Mouse (Mus musculus) adrenal gland, postnatal 4 days (tissue): ENCODE data around the gene Naa40. TPM values are rescaled to one million over a fixed set of nuclear protein-coding genes. Genes with fewer than 3 reads are reported as not detected.

Experiments
- DNase-seq, 2 experiments: peaks; one replicate each; pipeline ENCODE4 v3.0.0; 2021 to 2022; ENCODE audit warnings: low spot score in 2 of 2, mixed read lengths in 2 of 2
- total RNA-seq, 2 experiments: library from RNA; stranded (reverse); gene quantifications; 2 replicates each; pipeline ENCODE4 v1.2.3; 2021

Naa40 gene
- total RNA-seq, 2 experiments from 2014 or later, result 47.1 to 48.3 TPM

DNA sequence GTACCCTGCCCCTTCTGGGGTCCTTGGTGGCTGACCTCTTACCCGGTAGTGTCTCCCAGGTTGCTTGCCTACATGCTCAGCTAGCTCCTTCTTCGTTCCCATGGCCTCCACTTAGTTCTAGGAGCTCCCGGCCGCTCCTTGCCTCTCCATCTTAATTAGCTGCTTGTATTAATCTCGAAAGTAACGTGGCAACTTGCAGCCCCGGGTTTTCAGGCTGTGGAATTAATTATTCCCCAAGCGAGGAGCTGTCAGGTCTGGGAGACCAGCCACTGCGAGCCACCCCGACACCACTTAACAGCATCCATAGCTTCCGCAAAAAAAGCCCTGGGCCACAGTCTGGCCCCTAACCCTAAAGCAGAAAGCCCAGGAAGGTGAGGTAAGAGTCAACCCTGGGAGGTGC lies 57.6 kb downstream of the Naa40 start:
- DNase-seq, result no peak

DNA sequence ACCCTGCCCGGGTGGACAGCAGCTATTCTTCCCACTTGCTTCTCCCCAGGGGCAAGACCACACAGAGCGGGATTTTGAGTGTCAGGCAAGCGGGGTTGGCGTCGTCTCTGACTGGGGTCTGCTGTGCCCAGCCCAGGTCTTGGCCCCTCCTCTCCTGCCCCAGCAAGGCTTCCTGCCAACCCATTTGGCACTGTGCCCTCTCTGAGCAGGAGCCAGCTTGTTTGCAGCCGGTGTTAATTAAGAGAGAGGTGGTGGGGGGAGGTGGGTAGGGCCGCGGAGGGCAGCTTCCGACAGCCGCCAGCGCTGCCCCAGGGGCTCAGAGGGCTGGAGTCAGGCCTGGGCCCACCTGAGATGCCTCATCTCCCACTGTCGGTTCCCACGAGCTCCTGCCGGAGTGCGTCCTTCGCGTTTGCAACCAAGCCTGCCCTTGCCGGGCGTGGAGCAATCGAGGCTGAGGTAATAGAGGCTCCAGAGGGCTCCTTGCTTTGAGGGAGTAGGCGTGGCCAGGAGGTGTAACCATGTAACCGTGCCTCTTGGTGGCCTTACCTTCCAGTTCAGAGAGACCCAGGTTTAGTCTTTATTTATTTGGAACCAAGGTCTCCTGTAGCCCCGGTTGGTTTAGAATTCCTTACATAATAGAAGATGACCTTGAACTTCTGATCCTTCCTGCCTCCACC lies 58.6 kb downstream of the Naa40 start:
- no peak for DNase-seq

DNA sequence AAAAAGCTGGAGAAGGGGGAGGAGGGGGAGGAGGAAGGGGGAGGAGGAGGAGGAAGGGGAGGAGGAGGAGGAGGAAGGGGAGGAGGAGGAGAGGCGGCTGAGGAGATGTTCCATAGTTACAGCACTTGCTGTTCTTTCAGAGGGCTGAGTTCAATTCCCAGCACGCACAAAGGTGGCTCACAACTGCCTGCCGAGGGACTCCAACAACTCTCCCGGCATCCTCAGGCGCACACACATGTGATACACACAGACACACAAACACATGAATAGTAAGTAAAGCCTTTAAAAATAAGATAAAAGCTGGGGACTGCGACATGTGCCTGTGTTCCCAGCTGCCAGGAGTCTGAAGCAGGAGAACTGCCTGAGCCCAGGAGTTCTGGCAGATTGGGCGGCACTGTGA lies 59.5 kb downstream of the Naa40 start:
- DNase-seq, result no peak

DNA sequence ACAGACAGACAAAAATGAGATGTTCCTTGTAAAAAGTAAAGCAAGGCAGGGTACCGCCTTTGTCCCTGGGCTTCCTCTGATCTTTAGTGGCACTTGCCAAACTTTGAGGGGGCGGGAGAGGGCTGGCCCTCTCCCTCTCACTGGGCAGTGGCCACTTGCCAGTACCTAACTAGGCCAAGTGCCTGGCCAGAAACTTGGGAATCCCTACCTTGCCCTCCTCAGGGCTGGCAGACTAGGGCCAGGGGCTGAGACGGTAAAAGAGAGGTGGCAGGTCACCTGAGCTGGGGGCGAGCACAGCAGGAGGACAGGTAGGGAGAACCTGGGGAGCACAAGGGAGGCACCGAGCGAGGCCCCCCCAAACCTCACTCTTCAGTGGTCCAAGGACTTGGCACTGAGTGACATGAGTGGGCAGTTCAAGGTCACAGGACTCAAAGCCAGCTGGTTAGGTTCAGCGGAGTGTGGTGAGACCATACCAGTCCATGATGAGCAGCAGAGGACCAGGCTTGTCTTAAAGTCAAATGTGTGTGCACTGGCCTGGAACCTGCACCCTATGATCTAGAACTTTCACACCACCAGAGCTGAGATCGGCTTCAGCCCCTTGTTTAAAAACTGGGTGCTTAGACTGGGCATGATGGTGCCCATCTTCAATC lies 60.1 kb downstream of the Naa40 start:
- no peak for DNase-seq

DNA sequence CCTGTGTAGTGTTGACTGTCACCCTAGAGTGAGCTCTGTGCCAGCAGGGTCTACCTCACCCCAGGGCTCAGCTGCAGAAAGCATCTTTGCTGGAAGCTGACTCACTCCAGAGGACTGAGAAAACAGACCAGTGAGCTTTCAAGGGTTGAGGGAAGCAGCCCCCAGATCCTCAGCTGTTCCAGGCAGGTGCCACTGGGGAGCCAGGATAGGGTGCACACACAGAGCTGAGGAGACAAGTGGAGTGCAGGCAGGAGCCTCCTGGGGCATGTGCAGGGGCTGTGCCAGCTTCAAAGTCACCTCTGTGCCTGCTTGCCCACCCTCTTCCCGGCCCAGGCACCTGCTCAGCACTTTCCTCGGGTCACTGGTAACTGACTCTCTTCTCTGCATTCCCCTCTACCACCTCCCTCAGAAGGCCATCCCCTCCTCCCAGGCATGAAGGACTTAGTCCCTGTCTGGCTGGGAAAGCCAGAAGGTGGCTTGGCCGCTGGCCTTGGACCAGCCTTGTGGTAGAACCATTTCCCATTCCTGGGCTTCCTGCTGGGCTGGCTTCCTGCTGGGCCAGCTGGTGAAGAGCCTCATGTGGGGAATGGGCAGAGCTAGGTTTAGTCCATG lies 62.0 kb downstream of the Naa40 start:
- no peak for DNase-seq

DNA sequence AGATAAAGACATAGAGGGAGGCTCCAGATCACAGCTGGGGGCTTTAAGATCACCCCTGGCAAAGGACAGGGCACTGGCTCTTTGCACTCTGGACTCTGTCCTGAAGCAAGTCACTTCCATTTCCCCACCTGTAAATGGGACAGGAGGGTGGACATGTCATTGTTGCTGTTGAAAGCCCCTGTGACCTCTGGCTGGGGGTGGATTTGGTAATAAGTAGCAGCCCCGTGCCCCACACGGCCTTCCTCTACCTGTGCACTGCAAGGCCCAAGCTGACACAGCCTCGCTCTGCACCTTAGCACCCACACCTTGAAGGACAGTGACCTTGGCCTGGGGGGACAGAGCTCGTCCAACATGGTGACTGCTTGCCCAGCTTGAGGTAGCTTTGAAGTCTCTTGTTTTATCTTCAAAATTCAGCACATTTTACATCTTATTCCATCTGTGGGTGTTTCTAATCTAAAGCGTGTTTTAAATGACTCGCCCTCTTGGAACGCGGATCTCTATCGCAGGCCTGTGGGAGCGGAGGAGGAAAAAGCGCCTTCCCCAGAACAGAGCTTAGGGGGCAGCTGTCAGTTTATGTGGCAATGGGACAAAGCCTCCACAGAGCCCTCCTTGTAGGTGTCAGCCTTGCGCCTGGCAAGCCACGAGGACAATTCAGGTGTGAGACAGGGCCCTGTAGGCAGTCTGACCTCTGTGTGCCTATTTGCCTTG lies 63.0 kb downstream of the Naa40 start:
- no peak for DNase-seq

DNA sequence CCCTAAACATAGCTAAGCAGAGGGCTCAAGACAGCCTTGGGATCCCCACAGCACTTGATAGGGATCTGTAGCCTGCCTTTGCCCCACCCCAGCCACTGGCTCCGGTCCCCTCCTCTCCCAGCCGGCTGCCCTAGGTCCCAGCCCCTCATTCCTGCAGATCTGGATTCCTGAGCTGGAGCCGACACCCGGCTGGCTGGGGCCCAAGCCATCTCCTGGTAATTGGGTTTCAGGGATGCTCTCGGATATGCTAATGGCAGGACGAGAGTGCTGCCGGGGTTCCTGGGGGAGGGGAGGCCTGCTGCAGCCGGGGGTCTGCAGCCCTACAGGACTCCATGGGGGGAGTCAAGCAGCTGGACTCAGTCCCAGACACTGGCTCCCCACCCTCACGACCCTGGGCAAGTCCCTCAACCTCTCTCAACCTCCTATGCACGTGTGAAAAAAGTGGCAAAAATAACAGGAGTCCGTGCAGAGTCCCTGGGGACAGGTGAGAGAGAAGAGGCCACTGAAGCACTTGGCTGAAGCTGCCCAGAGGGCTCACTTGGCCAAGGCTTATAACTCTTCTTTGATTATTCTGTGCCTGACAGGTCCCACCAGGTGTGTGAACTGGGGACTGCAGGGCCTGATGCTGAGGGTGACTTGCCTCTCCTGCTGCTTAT lies 64.8 kb downstream of the Naa40 start:
- no peak for DNase-seq

Other genes starting within 250 kb of the Naa40 start
- gene Dnajc4, start 248.6 kb downstream of the Naa40 start, total RNA-seq, result 10 to 100 TPM; 35.3 to 37.6 TPM
- gene Nudt22, start 245.1 kb downstream of the Naa40 start, total RNA-seq, result 10 to 100 TPM; 47.8 TPM
- 10 to 100 TPM; 15.3 to 16.6 TPM for gene Trpt1, start 245.1 kb downstream of the Naa40 start, total RNA-seq
- gene Fermt3, start 221.7 kb downstream of the Naa40 start, total RNA-seq, result 10 to 100 TPM in 1 of 2 experiments, 1 to 10 TPM in 1; 8.7 to 11.3 TPM
- gene Stip1, start 201.2 kb downstream of the Naa40 start, total RNA-seq, result 100 to 1,000 TPM; 115 to 117 TPM
- gene Macrod1, start 184.4 kb downstream of the Naa40 start, total RNA-seq, result 10 to 100 TPM; 32.4 to 35.0 TPM
- 1 to 10 TPM; 3.8 to 5.9 TPM for gene Flrt1, start 135.5 kb downstream of the Naa40 start, total RNA-seq
- gene Otub1, start 34.9 kb downstream of the Naa40 start, total RNA-seq, result 100 to 1,000 TPM; 133 to 135 TPM
- 100 to 1,000 TPM; 687 to 720 TPM for gene Cox8a, start 23.6 kb downstream of the Naa40 start, total RNA-seq
- gene Rcor2, start 26.1 kb upstream of the Naa40 start, total RNA-seq, result 10 to 100 TPM; 13.4 to 14.8 TPM
- 10 to 100 TPM; 74.7 to 81.2 TPM for gene Mark2, start 100.7 kb upstream of the Naa40 start, total RNA-seq
- 10 to 100 TPM; 35.4 to 39.4 TPM for gene Spindoc, start 141.8 kb upstream of the Naa40 start, total RNA-seq
- 10 to 100 TPM; 45.3 to 49.2 TPM for gene 2700081O15Rik, start 176.4 kb upstream of the Naa40 start, total RNA-seq
- 100 to 1,000 TPM; 130 to 147 TPM for gene Rtn3, start 242.1 kb upstream of the Naa40 start, total RNA-seq